35 mouse cellular contexts compared by ENCODE assay signal in the genomic region with DNA sequence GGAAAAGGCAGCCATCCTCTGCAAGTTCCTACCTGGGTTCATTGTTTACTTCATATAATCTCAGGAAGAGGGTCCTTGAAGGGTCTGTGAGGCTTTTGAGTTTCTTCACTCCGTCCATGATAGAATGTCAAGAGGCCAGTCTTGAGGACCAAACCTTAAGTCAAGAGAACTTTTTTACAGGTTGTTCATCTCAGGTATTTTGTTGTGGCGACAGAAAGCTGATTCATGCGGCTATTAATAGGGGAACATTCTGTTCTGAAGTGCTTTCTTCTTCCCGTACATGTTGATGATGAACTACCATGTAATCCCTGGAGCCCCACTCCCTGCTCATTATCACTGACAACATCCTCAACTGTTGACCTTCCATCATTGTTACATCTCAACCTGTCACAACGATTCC.
"Had no signal": no experiment of that assay in that cellular context is flagged by ENCODE, and none has a peak within 500 bp of the region (broad histone marks: within the 10 kb centered on the region; RNA-seq: fewer than 3 reads in every experiment).

No protein-coding gene starts in this region.

- H3K9me3 ChIP-seq: heart, embryonic 10.5 days; heart, embryonic 12.5 days; heart, embryonic 13.5 days; heart, embryonic 15.5 days; hindbrain, embryonic 10.5 days; hindbrain, embryonic 12.5 days; hindbrain, embryonic 13.5 days; hindbrain, embryonic 15.5 days; intestine, embryonic 15.5 days; kidney, embryonic 15.5 days had no signal

- DNase-seq: heart, adult 2 months; heart, postnatal 10 days; heart, postnatal 14 days; heart, postnatal 36 days; heart, postnatal 4 days; kidney, adult 11 months; kidney, adult 18-20 months; kidney, adult 2 months; kidney, adult 8-10 months; kidney, adult 9 months; kidney, postnatal 10 days; kidney, postnatal 14 days; kidney, postnatal 25 days; kidney, postnatal 36 days; kidney, postnatal 4 days; layer of hippocampus, adult 9-11 months had no signal

- H3K27me3 ChIP-seq: heart, embryonic 12.5 days; heart, embryonic 13.5 days; heart, embryonic 15.5 days; hindbrain, embryonic 12.5 days; hindbrain, embryonic 13.5 days; hindbrain, embryonic 15.5 days; intestine, embryonic 15.5 days; kidney, embryonic 15.5 days had no signal

- H3K9ac ChIP-seq: heart, embryonic 12.5 days; heart, embryonic 13.5 days; heart, embryonic 15.5 days; hindbrain, embryonic 12.5 days; hindbrain, embryonic 13.5 days; hindbrain, embryonic 14.5 days; hindbrain, embryonic 15.5 days; intestine, embryonic 15.5 days; kidney, embryonic 15.5 days had no signal

- H3K4me3 ChIP-seq: heart, adult 2 months; heart, embryonic 10.5 days; heart, embryonic 12.5 days; heart, embryonic 13.5 days; heart, embryonic 15.5 days; hindbrain, embryonic 10.5 days; hindbrain, embryonic 12.5 days; hindbrain, embryonic 13.5 days; hindbrain, embryonic 15.5 days; intestine, embryonic 15.5 days; kidney, embryonic 15.5 days; layer of hippocampus, adult 2 months had no signal

- H3K4me2 ChIP-seq: heart, embryonic 11.5 days; heart, embryonic 12.5 days; heart, embryonic 13.5 days; heart, embryonic 15.5 days; hindbrain, embryonic 12.5 days; hindbrain, embryonic 13.5 days; hindbrain, embryonic 14.5 days; hindbrain, embryonic 15.5 days; intestine, embryonic 15.5 days; kidney, embryonic 15.5 days had no signal

- H3K4me1 ChIP-seq: heart, embryonic 10.5 days; heart, embryonic 12.5 days; heart, embryonic 13.5 days; heart, embryonic 15.5 days; hindbrain, embryonic 10.5 days; hindbrain, embryonic 12.5 days; hindbrain, embryonic 13.5 days; hindbrain, embryonic 15.5 days; intestine, embryonic 15.5 days; kidney, embryonic 15.5 days had no signal

- H3K36me3 ChIP-seq: heart, embryonic 10.5 days; heart, embryonic 12.5 days; heart, embryonic 13.5 days; heart, embryonic 15.5 days; hindbrain, embryonic 10.5 days; hindbrain, embryonic 12.5 days; hindbrain, embryonic 13.5 days; hindbrain, embryonic 15.5 days; intestine, embryonic 15.5 days; kidney, embryonic 15.5 days had no signal

- ATAC-seq: hindbrain, embryonic 16.5 days; hindbrain, postnatal 0 days; inflammation-experienced regulatory T-cells, adult 6 months; intestine, embryonic 15.5 days; intestine, embryonic 16.5 days; intestine, postnatal 0 days had no signal

- H3K27ac ChIP-seq: heart, adult 2 months; heart, embryonic 10.5 days; heart, embryonic 13.5 days; heart, embryonic 15.5 days; hindbrain, embryonic 10.5 days; hindbrain, embryonic 12.5 days; hindbrain, embryonic 13.5 days; hindbrain, embryonic 14.5 days; hindbrain, embryonic 15.5 days; hindbrain, postnatal 0 days; intestine, embryonic 15.5 days; kidney, embryonic 15.5 days; kidney, postnatal 0 days; layer of hippocampus, adult 2 months had no signal
